ENCODE assay signal across 9 mouse cellular contexts in genomic region chr12:8698895-8699294, GRCm38 (mm10). TPM values are rescaled to one million over a fixed set of nuclear protein-coding genes. Genes with fewer than 3 reads are reported as not detected.
A peak's percentile ranks its signal among the peaks of the same experiment; 100 is the strongest.
DNase-seq lines count a peak whose midpoint lies in the region; ATAC-seq and TF ChIP-seq lines count a peak whose summit lies in the region.
"Had no signal": no experiment of that assay in that cellular context is flagged by ENCODE, and none has a peak within 500 bp of the region (broad histone marks: within the 10 kb centered on the region; RNA-seq: fewer than 3 reads in every experiment).

No protein-coding gene starts in this region.

- H3K36me3 ChIP-seq in hindbrain, embryonic 16.5 days (ENCODE audit: control insufficient read depth, insufficient read depth, low read length), result no peaks in the 10 kb centered on the region
- H3K36me3 ChIP-seq in splenic B cell, adult 2 months (ENCODE audit: control insufficient read depth, insufficient read depth, low read length, poor library complexity, severe bottlenecking), result peaks cover 2% of the 10 kb centered on the region; the same call in 1 of the 2 replicates

- intact Hi-C loops in gastrocnemius, adult 2 months (cut with DNase I), result loop anchor here (2.0 kb wide), 1 partner anchor 304 kb away; no protein-coding TSS in a partner anchor
- intact Hi-C loops in gastrocnemius, postnatal 36 days (cut with DNase I), result loop anchor here (5.0 to 10.0 kb wide), 2 partner anchors 178 to 306 kb away; no protein-coding TSS in a partner anchor

- DNase-seq in gastrocnemius, adult 2 months, result peak; percentile 41
- DNase-seq in gastrocnemius, postnatal 36 days, result no peak
- DNase-seq in urinary bladder, postnatal 14 days (ENCODE audit: low spot score), result peak; percentile 46
- DNase-seq in urinary bladder, postnatal 4 days (ENCODE audit: low spot score in 2 of 2), result no peak
- peak; percentile 67 to 71 for DNase-seq in cerebellum, postnatal 14 days
- DNase-seq in lung, postnatal 36 days, result peak; percentile 77
- peak; percentile 74 for DNase-seq in splenic B cell, adult 2 months (ENCODE audit: low read depth, low spot score)

- peak; percentile 54; the same call in 1 of the 2 replicates for ATAC-seq in hindbrain, embryonic 16.5 days

- no peaks in the 10 kb centered on the region for H3K27me3 ChIP-seq in hindbrain, embryonic 16.5 days (replicated peaks; ENCODE audit: control insufficient read depth, insufficient read depth, low read length)
- H3K27me3 ChIP-seq in splenic B cell, adult 2 months (ENCODE audit: control insufficient read depth, insufficient read depth, low read length, poor library complexity, severe bottlenecking), result no peaks in the 10 kb centered on the region
- H3K27me3 ChIP-seq: limb, embryonic 12.5 days had no signal

- H3K9me3 ChIP-seq in hindbrain, embryonic 16.5 days (ENCODE audit: control insufficient read depth, low read length), result no peaks in the 10 kb centered on the region
- H3K9me3 ChIP-seq: limb, embryonic 12.5 days had no signal

- peak; percentile 92 for TF ChIP-seq CTCF in gastrocnemius, adult 2 months (IDR thresholded peaks at IDR 0.05)

- H3K27ac ChIP-seq in gastrocnemius, adult 2 months, result no peak overlapping the region
- H3K27ac ChIP-seq in hindbrain, embryonic 16.5 days (ENCODE audit: low read depth, low read length), result no peak overlapping the region
- H3K27ac ChIP-seq: limb, embryonic 12.5 days had no signal

- H3K4me2 ChIP-seq in hindbrain, embryonic 16.5 days (ENCODE audit: low read length), result no peak overlapping the region
- H3K4me2 ChIP-seq: limb, embryonic 12.5 days had no signal

- no peak overlapping the region for H3K4me3 ChIP-seq in gastrocnemius, adult 2 months
- H3K4me3 ChIP-seq in hindbrain, embryonic 16.5 days (ENCODE audit: low read length), result no peak overlapping the region
- H3K4me3 ChIP-seq: limb, embryonic 12.5 days had no signal

- no peaks in the 10 kb centered on the region for H3K4me1 ChIP-seq in hindbrain, embryonic 16.5 days (ENCODE audit: control insufficient read depth, insufficient read depth, low read depth, low read length)
- H3K4me1 ChIP-seq: limb, embryonic 12.5 days had no signal

- WGBS in hindbrain, embryonic 16.5 days, result 69% methylated on average over 2 of the region's 2 CpGs

- no peak overlapping the region for H3K9ac ChIP-seq in hindbrain, embryonic 16.5 days (ENCODE audit: low read depth, low read length)
- H3K9ac ChIP-seq: limb, embryonic 12.5 days had no signal

RNA-seq across cellular contexts. Expression of gene Pum2, which starts 25.0 kb away (rescaled TPM):
- 10 to 100 TPM; 83.1 to 83.6 TPM for total RNA-seq in gastrocnemius, adult 2 months (2021)
- 10 to 100 TPM; 70.1 to 72.1 TPM for total RNA-seq in gastrocnemius, postnatal 36 days (2021)
- 41.3 and 45.8 TPM in 2 replicates for polyA plus RNA-seq in hindbrain, embryonic 16.5 days (2015; fragmentation: Nextera tagmentation; extraction: Ambion mirVana)

Comparison
In these comparisons a context has a peak if more than half of its experiments do, and no peak if none do; other contexts are left out.
1. DNase-seq: peak in gastrocnemius, adult 2 months (single experiment), urinary bladder, postnatal 14 days (single experiment), cerebellum, postnatal 14 days (2 of 2), lung, postnatal 36 days (single experiment) and splenic B cell, adult 2 months (single experiment); none in gastrocnemius, postnatal 36 days (0 of 2) and urinary bladder, postnatal 4 days (0 of 2).